Mouse (Mus musculus): ENCODE measurements at regions not wholly inside any gene's neighbourhood (a gene's known extent, or its start where the extent isn't known, plus 50 kb on each side); places are given as distances from the start of the nearest gene placed in this dataset.
A peak's percentile ranks its signal among the peaks of the same experiment; 100 is the strongest.

DNA sequence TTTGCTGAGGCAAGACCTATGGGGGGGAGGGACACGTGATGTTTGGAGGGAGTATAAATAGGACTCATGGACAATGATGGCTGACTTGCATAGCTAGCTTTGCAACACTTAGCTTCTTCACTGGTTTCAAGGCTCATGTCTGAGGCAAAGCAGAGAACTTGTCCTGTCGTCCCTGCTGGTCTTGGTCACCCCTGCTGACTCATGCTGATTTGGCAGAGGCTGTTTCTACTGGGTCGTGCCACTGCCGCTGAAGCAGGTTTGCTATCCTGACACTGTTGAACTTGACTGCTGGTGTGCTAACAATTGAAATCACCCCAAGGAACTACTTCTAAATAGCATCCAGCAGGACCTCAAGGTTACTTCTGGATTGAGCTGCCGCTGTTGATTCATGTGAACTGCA lies 329.0 kb downstream of the Cxcl12 start:
- no peak for DNase-seq (ENCODE audit: low spot score in 2 of 2)

DNA sequence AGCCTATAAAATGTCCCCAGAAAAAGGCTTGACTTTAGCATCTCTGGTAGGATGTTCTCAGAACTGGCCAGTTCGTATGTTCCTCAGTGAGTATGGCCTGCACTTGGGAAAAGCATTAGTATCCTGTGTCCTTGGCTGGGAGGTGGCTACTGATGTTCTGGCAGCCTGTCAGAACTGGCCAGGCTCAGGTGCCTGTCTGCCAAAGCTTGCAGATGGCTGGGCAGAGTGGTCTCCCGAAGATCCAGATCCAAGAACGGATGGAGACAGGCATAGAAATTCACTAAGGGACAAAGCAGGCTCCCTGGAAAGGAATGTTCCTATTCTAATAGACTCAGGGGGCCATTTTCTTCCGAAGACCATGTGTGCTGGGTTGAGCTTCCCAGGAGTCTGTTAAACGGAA lies 329.6 kb downstream of the Cxcl12 start:
- DNase-seq (ENCODE audit: low spot score in 2 of 2): no peak

DNA sequence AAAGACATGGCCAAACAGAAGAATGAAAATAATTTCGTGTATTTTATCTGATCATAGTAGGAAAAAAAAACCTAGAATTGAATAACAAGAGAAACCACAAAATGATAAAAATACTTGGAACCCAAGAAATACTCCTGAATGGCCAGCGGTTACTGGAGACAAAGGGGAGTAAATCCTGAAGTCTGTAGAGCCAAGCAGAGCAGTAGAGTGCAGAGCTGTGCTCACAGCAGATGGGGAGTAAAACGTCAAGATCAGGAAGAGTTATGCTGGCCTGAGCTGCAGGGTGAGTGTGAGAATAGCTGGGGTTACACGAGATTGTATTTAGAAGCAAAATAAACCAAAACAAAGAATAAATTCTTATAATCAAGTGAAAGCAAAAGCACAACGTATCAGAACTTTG lies 334.0 kb downstream of the Cxcl12 start:
- DNase-seq (ENCODE audit: low spot score in 2 of 2): no peak

DNA sequence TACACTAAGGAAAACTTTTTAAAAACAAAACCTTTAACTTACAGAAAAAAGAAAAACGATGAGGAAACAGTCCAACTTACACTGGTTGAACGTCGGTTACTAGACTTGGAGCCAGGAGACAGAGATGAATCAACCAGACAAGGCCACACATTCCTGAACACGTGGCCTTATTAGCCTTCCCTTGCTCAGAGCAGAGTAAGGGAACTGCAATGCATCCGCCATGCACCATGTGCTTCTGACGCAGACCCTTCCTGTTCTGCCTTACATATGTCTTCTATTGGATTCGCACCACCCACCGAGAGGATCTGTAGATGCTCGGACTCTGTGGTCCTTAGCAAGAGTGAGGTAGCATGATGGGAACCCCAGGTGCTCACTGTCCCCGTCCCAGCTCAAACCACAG lies 336.2 kb upstream of the Zfp637 start:
- no peak for DNase-seq (ENCODE audit: low spot score in 2 of 2)

DNA sequence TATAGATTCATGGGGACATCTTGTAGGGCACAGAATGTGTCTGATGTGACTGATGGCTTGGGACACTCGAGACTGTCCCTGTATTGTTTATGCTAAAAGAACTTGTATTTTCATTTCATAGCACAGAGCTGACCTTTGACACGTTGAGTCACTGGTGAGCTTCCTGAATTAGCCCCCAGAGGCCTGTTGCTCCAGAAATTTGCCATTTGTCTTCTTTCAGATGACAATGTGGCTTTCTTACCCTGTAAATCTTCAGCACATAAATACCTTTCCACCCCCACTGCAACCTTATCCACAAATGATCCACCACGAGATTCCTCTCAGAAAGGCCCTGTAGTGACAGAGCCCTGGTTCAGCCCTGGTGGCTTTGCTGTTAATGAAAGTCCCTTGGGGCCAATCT lies 335.5 kb upstream of the Zfp637 start:
- DNase-seq (ENCODE audit: low spot score in 2 of 2): no peak

DNA sequence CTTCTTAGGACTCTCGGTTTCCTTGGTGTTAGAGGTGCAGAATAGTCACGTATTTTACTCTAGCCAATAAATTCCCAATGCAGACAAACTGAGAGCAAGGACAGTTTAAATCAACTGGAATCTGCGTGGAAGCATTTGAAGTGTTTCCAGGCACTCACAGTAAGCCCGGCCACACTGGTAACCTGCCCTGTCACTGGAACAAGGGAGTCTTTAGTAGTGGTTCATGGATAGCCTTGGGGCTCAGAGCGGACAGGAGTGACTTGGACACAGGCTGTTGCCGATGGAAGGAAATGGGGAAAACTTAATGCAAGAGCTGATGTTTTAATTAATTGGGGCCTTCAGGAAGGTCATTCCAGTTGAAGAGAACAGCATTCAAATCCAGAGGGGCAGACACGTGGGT lies 334.4 kb upstream of the Zfp637 start:
- no peak for DNase-seq (ENCODE audit: low spot score in 2 of 2)

DNA sequence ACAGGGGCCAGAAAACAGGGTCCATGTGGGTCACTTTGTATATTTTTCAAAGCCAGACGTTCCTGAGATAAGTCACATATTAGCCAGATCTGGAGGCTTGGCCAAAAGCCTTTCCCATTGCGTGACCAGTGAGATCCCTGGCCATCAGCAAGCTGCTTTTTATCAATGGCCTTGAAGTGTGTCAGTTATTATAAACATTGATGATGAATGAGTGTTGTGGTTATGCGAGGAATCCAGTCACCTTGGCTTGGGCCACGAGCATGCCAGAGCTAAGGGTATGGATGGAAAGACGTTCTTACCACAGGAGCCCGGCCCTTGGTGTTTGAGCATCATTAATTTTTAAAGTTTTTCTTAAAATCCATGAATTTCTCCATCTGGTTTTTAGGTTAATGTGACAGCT lies 332.1 kb upstream of the Zfp637 start:
- no peak for DNase-seq (ENCODE audit: low spot score in 2 of 2)

DNA sequence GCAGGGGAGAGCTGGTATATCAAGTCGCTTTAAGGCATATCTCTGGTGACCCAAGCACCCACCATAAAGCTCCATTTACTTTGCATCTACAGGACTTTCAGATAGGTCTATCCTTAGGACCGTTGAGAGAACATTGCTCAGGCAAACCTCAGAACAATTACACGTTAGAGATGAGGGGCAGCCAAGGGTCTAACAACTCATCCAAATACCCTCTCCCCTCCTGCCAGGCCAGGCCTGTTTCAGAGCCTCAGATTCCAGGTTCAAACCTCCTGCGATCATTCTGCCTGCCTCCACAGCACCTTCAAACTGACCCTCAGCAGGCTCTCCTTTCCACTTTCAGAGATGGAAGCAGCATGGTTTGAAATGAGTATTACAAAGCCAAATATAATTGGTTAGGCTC lies 331.0 kb upstream of the Zfp637 start:
- no peak for DNase-seq (ENCODE audit: low spot score in 2 of 2)

DNA sequence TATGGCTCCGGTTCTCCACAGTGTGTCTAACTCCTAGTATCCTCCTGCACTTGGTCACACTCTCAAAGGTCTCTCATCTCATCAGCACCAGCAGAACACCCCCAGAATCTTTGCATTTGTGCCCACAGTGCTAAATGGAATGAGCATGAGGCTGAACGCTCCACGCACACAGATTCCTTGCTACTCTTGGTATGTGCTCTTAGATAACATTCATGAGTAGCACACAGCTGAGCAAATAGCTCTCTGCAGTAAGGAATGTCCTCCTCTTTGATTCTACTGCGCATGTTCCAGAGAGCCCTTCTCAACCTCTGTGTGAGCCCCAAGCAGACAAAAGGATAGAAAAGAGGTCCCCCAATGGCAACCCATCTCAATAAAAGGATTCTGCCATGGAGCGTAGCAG lies 326.1 kb upstream of the Zfp637 start:
- no peak for DNase-seq (ENCODE audit: low spot score in 2 of 2)

DNA sequence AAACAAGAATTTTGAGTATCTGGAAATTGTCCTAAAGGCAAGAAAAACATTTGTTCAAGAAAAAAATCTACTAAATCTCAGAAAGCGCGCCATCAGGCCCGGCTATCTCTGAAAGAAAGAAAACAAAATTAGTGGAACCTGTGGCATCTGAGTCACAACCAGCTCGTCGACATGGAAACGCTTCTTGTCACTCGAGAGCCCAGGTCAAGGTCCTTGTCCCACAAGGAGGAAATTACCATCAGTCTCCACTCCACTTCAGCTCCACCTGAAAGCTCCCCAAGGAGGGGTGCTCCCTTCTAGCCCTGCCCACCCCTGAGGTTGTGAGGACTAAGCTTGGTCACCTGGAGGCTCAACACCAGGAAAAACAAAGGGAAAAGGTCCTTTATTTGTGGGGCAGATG lies 324.1 kb upstream of the Zfp637 start:
- no peak for DNase-seq (ENCODE audit: low spot score in 2 of 2)

DNA sequence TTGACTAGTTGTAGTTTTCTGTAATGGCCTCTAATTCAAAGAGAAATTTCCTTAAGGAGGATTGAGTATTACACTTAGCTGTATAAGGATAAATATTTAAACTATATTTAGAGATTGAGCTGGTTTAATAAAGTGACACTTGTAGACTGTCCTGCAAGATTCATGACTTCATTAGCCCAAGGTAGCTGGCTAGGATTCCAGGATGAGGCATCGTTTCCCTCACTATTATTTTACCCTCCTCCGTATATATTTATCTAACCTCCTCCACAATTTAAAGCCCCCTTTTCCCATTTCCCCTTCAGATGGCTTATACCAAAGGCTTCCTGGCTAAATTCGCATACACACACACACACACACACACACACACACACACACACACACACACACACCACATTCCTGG lies 322.0 kb upstream of the Zfp637 start:
- DNase-seq (ENCODE audit: low spot score in 2 of 2): no peak

DNA sequence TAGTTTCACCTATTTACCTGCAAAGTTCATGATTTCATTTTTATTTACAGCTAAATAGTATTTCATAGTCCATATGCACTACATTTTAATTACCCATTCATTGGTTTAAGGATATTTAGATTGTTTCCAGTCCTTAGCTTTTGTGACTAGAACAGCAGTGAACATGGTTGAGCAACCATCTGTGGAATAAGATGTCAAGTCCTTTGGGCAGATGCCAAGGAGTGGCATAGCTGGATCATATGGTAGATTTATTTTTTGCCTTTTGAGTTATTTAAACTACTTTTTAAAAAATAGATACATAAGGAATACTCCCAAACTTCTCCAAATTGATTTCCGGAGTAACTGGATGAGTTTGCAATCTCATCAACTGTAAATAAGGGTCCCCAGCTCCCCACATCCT lies 321.5 kb upstream of the Zfp637 start:
- DNase-seq (ENCODE audit: low spot score in 2 of 2): no peak

DNA sequence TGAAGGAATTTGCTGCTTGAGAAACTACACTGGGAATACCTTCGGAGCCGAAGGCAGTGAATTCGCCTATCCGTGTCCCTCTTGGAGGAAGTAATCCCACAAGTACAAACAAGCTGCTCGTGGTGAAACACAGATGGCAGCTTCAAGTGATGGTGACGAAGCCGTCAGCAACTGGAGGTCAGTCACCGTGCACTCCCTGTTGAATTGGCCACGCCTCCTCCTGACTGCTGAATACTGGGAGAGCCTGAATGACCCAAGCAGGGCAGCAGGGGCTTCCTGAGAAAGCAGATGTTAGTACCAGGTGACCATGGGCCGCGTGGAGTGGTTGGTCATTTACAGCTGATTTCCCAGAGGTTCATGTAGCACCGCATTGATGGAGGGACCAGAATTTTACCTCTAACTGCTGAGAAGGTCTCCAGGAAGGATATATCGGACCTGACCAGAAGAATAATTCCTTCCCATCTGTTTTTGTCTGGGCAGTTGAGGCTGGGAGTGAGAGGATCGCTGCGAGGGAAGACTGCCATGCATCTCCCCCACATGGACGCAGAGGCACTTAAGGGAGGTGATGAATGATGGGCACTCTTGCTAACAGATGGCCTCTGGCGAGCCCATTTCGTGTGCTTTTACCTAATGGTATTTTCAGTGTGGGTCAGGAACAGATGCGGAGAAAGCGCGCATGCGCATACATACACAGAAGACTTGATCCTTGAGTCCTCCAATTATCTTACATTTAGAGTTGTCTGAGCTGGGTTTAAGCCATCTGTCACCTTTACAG lies 314.6 kb upstream of the Zfp637 start:
- DNase-seq (ENCODE audit: low spot score in 2 of 2): no peak

DNA sequence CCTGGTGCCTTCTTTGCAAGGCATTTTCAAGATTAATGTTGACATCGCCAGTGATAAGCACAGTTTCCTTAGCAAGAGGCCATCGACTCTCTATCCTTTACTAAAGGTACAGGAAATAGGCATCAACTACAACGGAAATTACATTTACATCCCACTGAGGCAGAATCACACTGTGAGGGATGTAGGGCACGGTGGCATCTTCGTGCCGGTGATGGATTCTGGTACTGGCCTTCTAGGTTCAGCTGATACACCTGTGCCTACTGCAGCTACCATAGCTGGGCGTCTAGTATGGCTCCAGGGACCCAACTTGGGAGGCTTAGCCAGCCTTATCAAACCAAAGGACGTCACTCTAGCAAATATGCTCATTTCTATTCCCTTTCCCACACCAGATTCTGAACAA lies 313.5 kb upstream of the Zfp637 start:
- no peak for DNase-seq (ENCODE audit: low spot score in 2 of 2)

DNA sequence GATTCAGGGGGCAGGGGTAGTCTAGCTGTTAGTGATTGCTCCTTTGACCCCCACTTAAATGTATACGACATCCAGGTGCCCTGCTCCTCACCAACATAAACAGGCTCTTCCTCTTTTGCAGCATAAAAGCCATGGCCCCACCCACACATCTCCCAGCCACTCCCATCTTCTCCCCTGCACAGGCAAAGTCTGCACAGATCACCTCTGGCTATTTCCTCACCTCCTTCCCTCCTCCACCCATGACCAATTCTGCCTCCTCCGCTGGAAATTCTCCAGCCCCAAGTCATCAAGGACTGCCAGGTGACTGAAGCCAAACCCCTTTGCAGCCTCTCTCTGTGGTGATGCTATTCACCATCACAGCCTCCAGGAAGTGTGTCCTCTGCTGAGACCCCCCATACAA lies 306.8 kb upstream of the Zfp637 start:
- no peak for DNase-seq (ENCODE audit: low spot score in 2 of 2)

DNA sequence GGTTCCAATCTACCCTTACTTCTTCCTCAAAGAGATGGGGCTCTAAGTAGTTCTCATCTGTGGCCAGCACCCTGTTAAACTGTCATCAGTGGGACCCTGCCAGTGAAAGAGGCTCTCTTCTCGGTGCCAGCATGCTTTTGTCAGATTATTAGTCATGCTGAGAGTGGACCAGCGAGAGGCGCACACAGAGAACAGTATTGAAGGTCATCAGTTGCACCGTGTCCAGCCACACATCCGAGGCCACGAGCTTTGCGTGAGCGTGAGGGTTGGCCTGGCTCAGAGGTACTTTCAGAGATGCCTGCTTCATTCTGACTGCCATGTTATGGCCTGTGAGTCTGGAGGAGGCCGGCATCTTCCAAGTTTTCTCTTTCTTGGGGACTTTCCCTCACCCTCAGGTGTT lies 306.0 kb upstream of the Zfp637 start:
- DNase-seq (ENCODE audit: low spot score in 2 of 2): peak in 1 of 2 experiments; percentile 42

DNA sequence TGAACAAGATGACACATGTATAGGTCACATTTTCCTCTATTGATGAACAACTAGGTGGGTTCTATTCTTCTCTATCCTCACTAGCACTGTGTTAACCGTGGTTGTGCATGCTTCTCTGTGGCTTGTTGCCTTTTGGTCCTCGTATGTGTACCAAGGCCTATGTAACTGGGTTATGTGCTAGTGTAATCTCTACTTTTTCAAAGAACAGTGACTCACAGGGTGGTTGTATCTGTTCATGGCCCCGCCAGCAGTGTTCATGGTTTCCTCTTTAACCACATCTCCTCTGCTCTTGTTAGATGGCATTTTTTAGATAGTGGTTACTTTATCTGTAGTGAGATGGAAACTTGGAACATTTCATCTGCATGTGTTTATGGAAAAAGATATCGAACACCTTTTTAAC lies 304.9 kb upstream of the Zfp637 start:
- no peak for DNase-seq (ENCODE audit: low spot score in 2 of 2)

DNA sequence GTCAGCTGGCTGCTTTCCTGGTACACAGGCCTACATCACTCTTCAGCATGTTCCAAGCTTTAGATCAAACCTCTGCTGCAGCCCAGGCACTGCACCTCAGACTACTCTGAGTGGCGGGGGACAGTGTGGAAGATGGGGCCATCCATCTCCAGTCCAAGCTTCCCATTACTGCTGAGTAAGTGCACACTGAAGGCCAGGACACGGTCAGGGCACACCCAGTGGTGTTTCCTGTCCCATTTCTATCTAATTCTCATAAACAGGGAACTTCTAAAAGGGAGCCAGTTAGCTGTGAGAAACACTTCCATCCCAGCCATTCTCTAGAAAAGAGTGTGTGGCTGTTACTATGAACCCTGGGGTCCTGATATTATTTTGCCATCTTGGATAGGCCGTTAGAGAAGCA lies 298.5 kb upstream of the Zfp637 start:
- no peak for DNase-seq (ENCODE audit: low spot score in 2 of 2)

DNA sequence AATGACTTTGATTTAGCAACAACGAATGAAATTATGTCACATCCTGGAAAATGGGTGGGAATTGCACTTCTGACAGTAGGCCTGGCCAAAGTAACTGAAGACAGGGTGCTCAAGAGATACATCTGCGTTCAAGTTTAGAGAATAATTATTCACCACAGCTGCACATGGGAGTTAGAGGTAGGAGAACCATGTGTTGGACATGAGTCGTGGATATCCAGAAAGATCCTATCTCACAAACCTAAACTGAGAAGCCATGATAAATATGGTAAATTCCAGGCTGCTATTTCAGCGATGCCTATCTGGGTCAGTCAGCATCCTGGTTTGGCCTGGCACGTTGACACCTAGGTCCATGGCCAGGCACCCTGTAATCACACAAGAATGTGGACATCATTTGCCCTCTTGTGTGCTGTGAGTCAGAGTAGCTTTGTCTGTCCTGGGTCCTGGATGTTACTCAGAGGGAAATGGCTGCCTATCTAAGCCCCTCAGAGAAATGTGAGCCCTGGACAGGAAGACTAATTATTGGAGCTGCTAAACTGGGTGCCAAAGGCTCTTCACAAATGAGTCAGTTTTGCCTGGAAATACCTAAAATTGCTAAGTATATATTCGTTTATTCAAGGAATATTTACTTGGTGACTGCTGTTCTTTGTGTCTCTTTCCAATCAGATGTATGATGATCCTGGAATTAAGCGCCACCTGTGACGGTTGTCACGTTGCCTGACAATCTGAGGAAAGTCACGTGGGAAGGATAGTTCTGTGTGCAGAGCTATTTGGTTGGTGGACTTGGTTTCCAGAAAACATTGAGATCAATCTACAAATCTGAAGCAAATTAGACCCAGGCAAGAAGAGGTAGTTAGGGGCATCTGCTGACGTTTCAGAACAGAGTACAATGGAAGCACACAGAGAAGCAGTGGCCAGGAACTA lies 296.4 kb upstream of the Zfp637 start:
- DNase-seq (ENCODE audit: low spot score in 2 of 2): no peak

DNA sequence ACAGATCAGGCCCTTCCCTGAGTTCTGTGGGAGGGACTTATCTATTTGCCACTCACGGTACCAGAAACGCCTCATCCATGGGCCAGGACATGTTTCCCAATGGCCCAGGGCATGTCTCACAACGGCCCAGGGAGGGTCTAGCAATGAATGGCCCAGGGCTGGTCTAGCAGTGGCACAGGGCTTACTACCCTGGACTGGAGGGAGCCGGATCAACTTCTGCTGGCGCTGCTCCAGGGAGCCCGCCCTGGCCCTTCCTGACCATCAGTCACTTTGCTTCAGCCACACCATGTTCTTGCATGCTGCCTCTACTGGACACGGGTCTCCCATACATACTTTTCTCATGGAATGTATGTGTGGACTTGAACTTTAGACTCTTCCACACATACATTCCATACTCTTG lies 290.1 kb upstream of the Zfp637 start:
- DNase-seq (ENCODE audit: low spot score in 2 of 2): no peak

DNA sequence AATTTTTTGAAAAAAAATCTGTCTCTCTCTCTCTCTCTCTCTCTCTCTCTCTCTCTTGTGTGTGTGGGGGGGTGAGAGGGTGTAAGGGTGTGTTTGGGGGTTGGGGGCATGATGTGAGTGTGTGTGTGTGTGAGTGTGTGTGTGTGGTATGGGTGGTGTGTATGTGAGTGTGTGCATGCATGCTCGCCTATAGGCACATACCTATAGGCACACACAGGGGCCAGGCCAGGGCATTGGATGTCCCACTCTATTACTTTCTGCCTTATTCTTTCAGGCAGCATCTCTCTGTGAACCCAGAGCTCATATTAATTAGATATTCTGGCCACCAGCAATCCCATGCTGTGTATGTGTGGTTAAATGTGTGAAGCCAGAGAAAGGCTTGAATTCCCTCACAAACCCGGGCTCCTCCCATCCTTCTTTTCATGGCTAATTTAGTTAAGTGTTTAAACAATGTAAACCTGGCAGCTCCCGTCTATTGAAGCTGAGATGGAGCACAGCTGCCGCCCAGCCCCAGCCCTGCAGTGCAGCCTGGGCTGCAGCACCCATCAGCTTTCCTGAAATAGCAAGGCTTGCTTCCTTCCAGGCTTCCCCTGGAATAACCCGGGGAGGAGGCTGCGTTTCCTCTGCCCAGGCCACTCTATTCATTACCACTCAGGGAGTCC lies 288.8 kb upstream of the Zfp637 start:
- no peak for DNase-seq (ENCODE audit: low spot score in 2 of 2)

DNA sequence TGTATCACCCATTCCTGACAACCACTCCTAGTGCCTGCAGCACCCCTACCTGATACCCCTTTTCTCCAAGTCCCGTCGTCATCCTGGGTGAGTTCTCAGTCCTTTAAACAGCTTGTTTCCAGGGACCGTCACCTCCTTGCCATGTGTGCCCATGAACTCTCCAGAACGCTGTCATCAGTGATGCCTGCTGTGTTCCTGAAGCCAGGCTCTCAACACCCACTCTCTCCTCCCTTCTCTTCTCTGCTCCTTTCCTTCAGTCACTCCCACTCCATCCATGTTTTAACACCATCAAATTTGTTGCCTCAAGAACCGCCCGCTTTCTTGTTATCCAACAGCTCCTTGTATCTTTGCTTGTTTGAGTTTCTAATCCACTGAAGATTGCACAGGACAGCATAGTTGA lies 277.8 kb upstream of the Zfp637 start:
- no peak for DNase-seq (ENCODE audit: low spot score in 2 of 2)
